Mouse (Mus musculus) heart, embryonic 12.5 days (tissue): Measurements from ENCODE around the gene Tmem132b. TPM values are rescaled to one million over a fixed set of nuclear protein-coding genes. Genes with fewer than 3 reads are reported as not detected.

ENCODE experiments used
- ATAC-seq: fragments of 200-750 bp; cut with Nextera tagmentation; 2 replicates; pipeline ENCODE4 v1.8.0; 2017; ENCODE audit warnings: moderate TSS enrichment, moderate library complexity; ENCODE audit not compliant: insufficient number of reproducible peaks, low FRiP score
- H3K27ac ChIP-seq: fragments of 300-500 bp; sonication (generic); 2 replicates; pipeline ENCODE4 v1.5.1; 2016; ENCODE audit warnings: mild to moderate bottlenecking, moderate library complexity; ENCODE audit not compliant: poor library complexity, severe bottlenecking
- H3K27me3 ChIP-seq: fragments of 300-500 bp; sonication (generic); replicated peaks from 2 replicates; pipeline ENCODE4 v1.6.1; 2016; ENCODE audit warnings: mild to moderate bottlenecking, moderate library complexity
- H3K36me3 ChIP-seq: fragments of 300-500 bp; sonication (generic); 2 replicates; pipeline ENCODE4 v1.6.1; 2016; ENCODE audit warnings: mild to moderate bottlenecking, moderate library complexity
- H3K4me1 ChIP-seq: fragments of 300-500 bp; sonication (generic); replicated peaks from 2 replicates; pipeline ENCODE4 v1.6.1; 2016; ENCODE audit warnings: mild to moderate bottlenecking
- H3K4me2 ChIP-seq: fragments of 300-500 bp; sonication (generic); 2 replicates; pipeline ENCODE4 v1.6.1; 2016; ENCODE audit warnings: mild to moderate bottlenecking, moderate library complexity
- H3K4me3 ChIP-seq: fragments of 300-500 bp; sonication (generic); 2 replicates; pipeline ENCODE4 v1.5.1; 2016; ENCODE audit warnings: mild to moderate bottlenecking
- H3K9ac ChIP-seq: fragments of 300-500 bp; sonication (generic); 2 replicates; pipeline ENCODE4 v1.6.1; 2016; ENCODE audit warnings: mild to moderate bottlenecking, moderate library complexity
- H3K9me3 ChIP-seq: fragments of 300-500 bp; sonication (generic); replicated peaks from 2 replicates; pipeline ENCODE4 v1.6.1; 2016; ENCODE audit warnings: mild to moderate bottlenecking, moderate library complexity
- whole genome bisulfite sequencing: fragments of 180-500 bp; shearing (Covaris S2); methylation state at CpG from one replicate; pipeline ENCODE4 v1.1.7; 2016; 5-methylcytosine and 5-hydroxymethylcytosine counted together
- polyA plus RNA-seq: library from polyadenylated mRNA; unstranded; fragments of >200 nt; fragmentation: Nextera tagmentation; extraction: Ambion mirVana; gene quantifications from 2 replicates; pipeline ENCODE4 v1.2.1, GENCODE M21; 2016

The Tmem132b gene
- polyA plus RNA-seq, 1 experiment from 2014 or later: not detected

GRCm38 (mm10) chr5:125680889-125681288, 149.3 kb downstream of the Tmem132b start:
- Histone ChIP-seq H3K27ac (no peak overlapping the region), H3K4me2 (no peak overlapping the region), H3K9ac (no peak overlapping the region), H3K27me3 (no peaks in the 10 kb centered on the region), H3K4me1 (no peaks in the 10 kb centered on the region), H3K36me3 (no peaks in the 10 kb centered on the region), H3K9me3 (0 out of 2 replicates have a peak, but pooled peaks cover 2% of the 10 kb centered on the region), H3K4me3 (no peak overlapping the region)
- no peak for ATAC-seq
- WGBS: 73% methylated on average over 6 of the region's 6 CpGs

GRCm38 (mm10) chr5:125683491-125683890, 151.9 kb downstream of the Tmem132b start:
- 65% methylated on average over 6 of the region's 6 CpGs for WGBS

GRCm38 (mm10) chr5:125685681-125686331, 154.2 kb downstream of the Tmem132b start:
- no peaks in the 10 kb centered on the region for H3K4me1 ChIP-seq
- ATAC-seq: no peak
- H3K9me3 ChIP-seq: no peaks in the 10 kb centered on the region
- no peak overlapping the region for H3K9ac ChIP-seq
- H3K4me3 ChIP-seq: no peak overlapping the region
- H3K27me3 ChIP-seq: no peaks in the 10 kb centered on the region
- H3K27ac ChIP-seq: no peak overlapping the region
- H3K36me3 ChIP-seq: no peaks in the 10 kb centered on the region
- WGBS: 78% methylated on average over 11 of the region's 11 CpGs
- H3K4me2 ChIP-seq: no peak overlapping the region

More at GRCm38 (mm10) chr5:125683491-125683890, 151.9 kb downstream of the Tmem132b start:
- H3K9me3 ChIP-seq: 0 out of 2 replicates have a peak, but pooled peaks cover 2% of the 10 kb centered on the region
- no peaks in the 10 kb centered on the region for H3K36me3 ChIP-seq
- no peak overlapping the region for H3K27ac ChIP-seq
- H3K4me1 ChIP-seq: no peaks in the 10 kb centered on the region
- no peak overlapping the region for H3K4me2 ChIP-seq
- H3K9ac ChIP-seq: no peak overlapping the region
- H3K27me3 ChIP-seq: no peaks in the 10 kb centered on the region
- H3K4me3 ChIP-seq: no peak overlapping the region
- no peak for ATAC-seq

- H3K36me3 ChIP-seq: no peaks in the 10 kb centered on the region
- no peaks in the 10 kb centered on the region for H3K9me3 ChIP-seq
- no peak overlapping the region for H3K4me3 ChIP-seq
- no peak overlapping the region for H3K27ac ChIP-seq
- ATAC-seq: no peak
- WGBS: 43% methylated on average over 10 of the region's 10 CpGs
- no peaks in the 10 kb centered on the region; the same call in 1 of the 2 replicates for H3K27me3 ChIP-seq
- no peak overlapping the region for H3K9ac ChIP-seq
- H3K4me1 ChIP-seq: no peaks in the 10 kb centered on the region
- no peak overlapping the region for H3K4me2 ChIP-seq
Observed at GRCm38 (mm10) chr5:125692538-125692937, 161.0 kb downstream of the Tmem132b start.

- ATAC-seq: no peak
- no peak overlapping the region for H3K9ac ChIP-seq
- no peak overlapping the region for H3K4me2 ChIP-seq
- H3K9me3 ChIP-seq: peaks cover 5% of the 10 kb centered on the region; the same call in 1 of the 2 replicates
- H3K36me3 ChIP-seq: no peaks in the 10 kb centered on the region
- H3K4me1 ChIP-seq: no peaks in the 10 kb centered on the region
- no peaks in the 10 kb centered on the region for H3K27me3 ChIP-seq
- H3K4me3 ChIP-seq: no peak overlapping the region
- 63% methylated on average over 3 of the region's 3 CpGs for WGBS
- no peak overlapping the region for H3K27ac ChIP-seq
Observed at GRCm38 (mm10) chr5:125699395-125699794, 167.8 kb downstream of the Tmem132b start.

GRCm38 (mm10) chr5:125700234-125700633, 168.7 kb downstream of the Tmem132b start:
- peaks cover 5% of the 10 kb centered on the region; the same call in 1 of the 2 replicates for H3K9me3 ChIP-seq
- H3K36me3 ChIP-seq: no peaks in the 10 kb centered on the region
- H3K4me1 ChIP-seq: no peaks in the 10 kb centered on the region
- no peaks in the 10 kb centered on the region for H3K27me3 ChIP-seq
- ATAC-seq: no peak
- no peak overlapping the region for H3K9ac ChIP-seq
- 81% methylated on average over 5 of the region's 5 CpGs for WGBS
- H3K4me2 ChIP-seq: no peak overlapping the region
- no peak overlapping the region for H3K4me3 ChIP-seq
- H3K27ac ChIP-seq: no peak overlapping the region

GRCm38 (mm10) chr5:125705379-125705778, 173.8 kb downstream of the Tmem132b start:
- no peak overlapping the region for H3K4me2 ChIP-seq
- H3K36me3 ChIP-seq: no peaks in the 10 kb centered on the region
- peaks cover 5% of the 10 kb centered on the region; the same call in 1 of the 2 replicates for H3K9me3 ChIP-seq
- H3K4me1 ChIP-seq: no peaks in the 10 kb centered on the region
- no peak for ATAC-seq
- no peak overlapping the region for H3K4me3 ChIP-seq
- 69% methylated on average over 8 of the region's 8 CpGs for WGBS
- no peak overlapping the region for H3K9ac ChIP-seq
- no peaks in the 10 kb centered on the region for H3K27me3 ChIP-seq
- no peak overlapping the region for H3K27ac ChIP-seq

GRCm38 (mm10) chr5:125709160-125709559, 177.6 kb downstream of the Tmem132b start:
- Histone ChIP-seq H3K4me3 (no peak overlapping the region), H3K4me2 (no peak overlapping the region), H3K4me1 (no peaks in the 10 kb centered on the region), H3K27me3 (no peaks in the 10 kb centered on the region), H3K36me3 (no peaks in the 10 kb centered on the region), H3K9me3 (peaks cover 19% of the 10 kb centered on the region), H3K27ac (no peak overlapping the region), H3K9ac (no peak overlapping the region)
- 1% methylated on average over 3 of the region's 3 CpGs for WGBS
- no peak for ATAC-seq

GRCm38 (mm10) chr5:125726815-125727214, 195.2 kb downstream of the Tmem132b start:
- ATAC-seq: no peak
- 78% methylated on average over 7 of the region's 7 CpGs for WGBS
- H3K27me3 ChIP-seq: no peaks in the 10 kb centered on the region
- no peak overlapping the region for H3K4me2 ChIP-seq
- H3K9me3 ChIP-seq: peaks cover 58% of the 10 kb centered on the region
- H3K4me3 ChIP-seq: no peak overlapping the region
- H3K4me1 ChIP-seq: no peaks in the 10 kb centered on the region
- no peak overlapping the region for H3K27ac ChIP-seq
- no peak overlapping the region for H3K9ac ChIP-seq
- no peaks in the 10 kb centered on the region for H3K36me3 ChIP-seq

- 74% methylated on average over 5 of the region's 5 CpGs for WGBS
- no peak for ATAC-seq
Observed at GRCm38 (mm10) chr5:125727436-125727835, 195.9 kb downstream of the Tmem132b start.

GRCm38 (mm10) chr5:125727936-125728335, 196.4 kb downstream of the Tmem132b start:
- Histone ChIP-seq H3K4me2 (no peak overlapping the region), H3K9me3 (peaks cover 56% of the 10 kb centered on the region), H3K4me1 (no peaks in the 10 kb centered on the region), H3K36me3 (no peaks in the 10 kb centered on the region), H3K27me3 (no peaks in the 10 kb centered on the region), H3K27ac (no peak overlapping the region), H3K9ac (no peak overlapping the region), H3K4me3 (no peak overlapping the region)
- WGBS: 83% methylated on average over 9 of the region's 9 CpGs
- no peak for ATAC-seq

More at GRCm38 (mm10) chr5:125727436-125727835, 195.9 kb downstream of the Tmem132b start:
- no peak overlapping the region for H3K4me3 ChIP-seq
- peaks cover 56% of the 10 kb centered on the region for H3K9me3 ChIP-seq
- H3K4me1 ChIP-seq: no peaks in the 10 kb centered on the region
- H3K9ac ChIP-seq: no peak overlapping the region
- H3K27me3 ChIP-seq: no peaks in the 10 kb centered on the region
- H3K36me3 ChIP-seq: no peaks in the 10 kb centered on the region
- no peak overlapping the region for H3K4me2 ChIP-seq
- no peak overlapping the region for H3K27ac ChIP-seq

GRCm38 (mm10) chr5:125728521-125728920, 196.9 kb downstream of the Tmem132b start:
- WGBS: 68% methylated on average over 3 of the region's 3 CpGs
- H3K9ac ChIP-seq: no peak overlapping the region
- H3K27me3 ChIP-seq: no peaks in the 10 kb centered on the region
- peaks cover 56% of the 10 kb centered on the region for H3K9me3 ChIP-seq
- H3K4me3 ChIP-seq: no peak overlapping the region
- H3K4me1 ChIP-seq: no peaks in the 10 kb centered on the region
- no peak for ATAC-seq
- no peaks in the 10 kb centered on the region for H3K36me3 ChIP-seq
- H3K27ac ChIP-seq: no peak overlapping the region
- H3K4me2 ChIP-seq: no peak overlapping the region
